Mouse (Mus musculus) MEL (cell line): ENCODE measurements around the gene Otogl. TPM values are rescaled to one million over a fixed set of nuclear protein-coding genes. Genes with fewer than 3 reads are reported as not detected.

Experiments used
- DNase-seq: peaks from one replicate; pipeline ENCODE4 v3.0.0; 2011; ENCODE audit warnings: low read depth, low spot score
- H3K27ac ChIP-seq: 2 replicates; pipeline ENCODE4 v1.5.1; 2012; ENCODE audit warnings: low read depth, mild to moderate bottlenecking, control low read depth, low read length, moderate library complexity; ENCODE audit not compliant: control insufficient read depth
- H3K27me3 ChIP-seq, 2 experiments: fragments of 150-350 bp in 1 of 2; sonication (generic) in 1 of 2; 2 replicates each; pipeline ENCODE4 v1.6.1; 2012; ENCODE audit warnings: low read length in 2 of 2, mild to moderate bottlenecking in 2 of 2, improper control_type of control experiment in 1 of 2, moderate library complexity in 1 of 2; ENCODE audit not compliant: insufficient read depth in 2 of 2, control insufficient read depth in 1 of 2
- H3K36me3 ChIP-seq, 2 experiments: 2 replicates each; pipeline ENCODE4 v1.6.1; 2012 to 2014; ENCODE audit warnings: low read length in 2 of 2, improper control_type of control experiment in 1 of 2, inconsistent platforms in 1 of 2, mild to moderate bottlenecking in 1 of 2; ENCODE audit not compliant: insufficient read depth in 2 of 2, control insufficient read depth in 1 of 2
- H3K4me1 ChIP-seq, 2 experiments: fragments of 150-350 bp in 1 of 2; sonication (generic) in 1 of 2; 2 replicates each; pipeline ENCODE4 v1.6.1; 2012; ENCODE audit warnings: low read length in 2 of 2, improper control_type of control experiment in 1 of 2, mild to moderate bottlenecking in 1 of 2; ENCODE audit not compliant: insufficient read depth in 2 of 2, control insufficient read depth in 1 of 2
- H3K4me3 ChIP-seq, 2 experiments: fragments of 150-350 bp in 1 of 2; sonication (generic) in 1 of 2; 2 replicates each; pipeline ENCODE4 v1.5.1; 2012; ENCODE audit warnings: low read depth in 2 of 2, low read length in 2 of 2, mild to moderate bottlenecking in 2 of 2, moderate library complexity in 2 of 2, control low read depth in 1 of 2, improper control_type of control experiment in 1 of 2; ENCODE audit not compliant: control insufficient read depth in 1 of 2, insufficient read depth in 1 of 2
- H3K79me2 ChIP-seq: 2 replicates; pipeline ENCODE4 v1.6.1; 2012; ENCODE audit warnings: mild to moderate bottlenecking, low read length, moderate library complexity; ENCODE audit not compliant: control insufficient read depth, poor library complexity, insufficient read depth
- H3K9ac ChIP-seq: 2 replicates; pipeline ENCODE4 v1.6.1; 2012; ENCODE audit warnings: low read depth, mild to moderate bottlenecking, control low read depth, low read length, moderate library complexity; ENCODE audit not compliant: control insufficient read depth, poor library complexity, severe bottlenecking
- H3K9me3 ChIP-seq: fragments of 150-350 bp; sonication (generic); replicated peaks from 2 replicates; pipeline ENCODE4 v1.6.1; 2012; ENCODE audit warnings: mild to moderate bottlenecking, low read length, improper control_type of control experiment, moderate library complexity; ENCODE audit not compliant: insufficient read depth
- BHLHE40 ChIP-seq: IDR thresholded peaks from 2 replicates; pipeline ENCODE4 v1.6.1; 2012; ENCODE audit warnings: low read depth, mild to moderate bottlenecking, inconsistent platforms, low read length, improper control_type of control experiment, borderline replicate concordance
- CHD1 ChIP-seq: IDR thresholded peaks from 2 replicates; pipeline ENCODE4 v1.6.1; 2012; ENCODE audit warnings: low read depth, mild to moderate bottlenecking, inconsistent platforms, low read length, improper control_type of control experiment
- CHD2 ChIP-seq: IDR thresholded peaks from 2 replicates; pipeline ENCODE4 v1.6.1; 2011; ENCODE audit warnings: low read length, improper control_type of control experiment
- E2F4 ChIP-seq: IDR thresholded peaks from 2 replicates; pipeline ENCODE4 v1.6.1; 2011; ENCODE audit warnings: low read depth, low read length, improper control_type of control experiment, borderline replicate concordance
- EP300 ChIP-seq, 2 experiments: IDR thresholded peaks; 2 replicates each; pipeline ENCODE4 v1.6.1; 2011; ENCODE audit warnings: improper control_type of control experiment in 2 of 2, low read length in 2 of 2, low read depth in 1 of 2, mild to moderate bottlenecking in 1 of 2
- ETS1 ChIP-seq: IDR thresholded peaks from 2 replicates; pipeline ENCODE4 v1.6.1; 2012; ENCODE audit warnings: low read depth, mild to moderate bottlenecking, inconsistent platforms, low read length, improper control_type of control experiment, moderate library complexity
- MAX ChIP-seq: IDR thresholded peaks from 2 replicates; pipeline ENCODE4 v1.6.1; 2011; ENCODE audit warnings: low read length, improper control_type of control experiment
- MEF2A ChIP-seq: IDR thresholded peaks from 2 replicates; pipeline ENCODE4 v1.6.1; 2014; ENCODE audit warnings: low read depth, mild to moderate bottlenecking, inconsistent platforms, low read length, improper control_type of control experiment; ENCODE audit not compliant: poor library complexity, insufficient replicate concordance, severe bottlenecking; ENCODE audit errors: extremely low read depth
- MXI1 ChIP-seq: IDR thresholded peaks from 2 replicates; pipeline ENCODE4 v1.6.1; 2011; ENCODE audit warnings: mild to moderate bottlenecking, low read depth, low read length, improper control_type of control experiment
- NRF1 ChIP-seq: IDR thresholded peaks from 2 replicates; pipeline ENCODE4 v1.6.1; 2014; ENCODE audit warnings: low read depth, mild to moderate bottlenecking, inconsistent platforms, low read length, improper control_type of control experiment, moderate library complexity; ENCODE audit not compliant: poor library complexity, insufficient read depth, severe bottlenecking
- POLR2A ChIP-seq, 2 experiments: IDR thresholded peaks; 2 replicates each; pipeline ENCODE4 v1.6.1; 2011 to 2012; ENCODE audit warnings: low read length in 2 of 2, mild to moderate bottlenecking in 2 of 2, control low read depth in 1 of 2, improper control_type of control experiment in 1 of 2, low read depth in 1 of 2, moderate library complexity in 1 of 2; ENCODE audit not compliant: control insufficient read depth in 1 of 2, insufficient read depth in 1 of 2, poor library complexity in 1 of 2
- POLR2AphosphoS5 ChIP-seq: IDR thresholded peaks from 2 replicates; pipeline ENCODE4 v1.6.1; 2012; ENCODE audit warnings: low read depth, borderline replicate concordance, mild to moderate bottlenecking, inconsistent platforms, low read length, moderate library complexity, mixed read lengths
- RAD21 ChIP-seq: IDR thresholded peaks from 2 replicates; pipeline ENCODE4 v1.6.1; 2011; ENCODE audit warnings: mild to moderate bottlenecking, low read depth, low read length, improper control_type of control experiment
- RCOR1 ChIP-seq: IDR thresholded peaks from 2 replicates; pipeline ENCODE4 v1.6.1; 2012; ENCODE audit warnings: low read depth, mild to moderate bottlenecking, inconsistent platforms, low read length, improper control_type of control experiment
- SIN3A ChIP-seq: IDR thresholded peaks from 2 replicates; pipeline ENCODE4 v1.6.1; 2012; ENCODE audit warnings: low read length, improper control_type of control experiment, inconsistent platforms
- SMC3 ChIP-seq: IDR thresholded peaks from 2 replicates; pipeline ENCODE4 v1.6.1; 2011; ENCODE audit warnings: low read depth, low read length, improper control_type of control experiment
- TAL1 ChIP-seq: IDR thresholded peaks from 2 replicates; pipeline ENCODE4 v1.6.1; 2012; ENCODE audit warnings: mild to moderate bottlenecking, inconsistent platforms, low read length, moderate library complexity, mixed read lengths
- TCF12 ChIP-seq: IDR thresholded peaks from 2 replicates; pipeline ENCODE4 v1.6.1; 2014; ENCODE audit warnings: low read depth, mild to moderate bottlenecking, inconsistent platforms, low read length, improper control_type of control experiment, moderate library complexity
- UBTF ChIP-seq: IDR thresholded peaks from 2 replicates; pipeline ENCODE4 v1.6.1; 2012; ENCODE audit warnings: low read depth, mild to moderate bottlenecking, inconsistent platforms, low read length, improper control_type of control experiment, moderate library complexity, borderline replicate concordance; ENCODE audit not compliant: insufficient read depth
- USF1 ChIP-seq: IDR thresholded peaks from 2 replicates; pipeline ENCODE4 v1.6.1; 2014; ENCODE audit warnings: low read depth, mild to moderate bottlenecking, inconsistent platforms, low read length, improper control_type of control experiment, moderate library complexity
- USF2 ChIP-seq, 2 experiments: IDR thresholded peaks; 2 replicates each; pipeline ENCODE4 v1.6.1; 2011 to 2012; ENCODE audit warnings: improper control_type of control experiment in 2 of 2, low read length in 2 of 2, borderline replicate concordance in 1 of 2, inconsistent platforms in 1 of 2, low read depth in 1 of 2, mild to moderate bottlenecking in 1 of 2; ENCODE audit not compliant: insufficient read depth in 1 of 2
- ZC3H11A ChIP-seq: IDR thresholded peaks from 2 replicates; pipeline ENCODE4 v1.6.1; 2012; ENCODE audit warnings: low read depth, mild to moderate bottlenecking, inconsistent platforms, low read length, improper control_type of control experiment
- ZNF384 ChIP-seq: IDR thresholded peaks from 2 replicates; pipeline ENCODE4 v1.6.1; 2012; ENCODE audit warnings: low read depth, mild to moderate bottlenecking, inconsistent platforms, low read length, improper control_type of control experiment
- polyA plus RNA-seq, 2 experiments: library from polyadenylated mRNA; stranded (reverse) in 1 of 2; unstranded in 1 of 2; fragments of >175 nt in 1 of 2; fragments of >200 nt in 1 of 2; gene quantifications; 2 replicates each; pipeline versions ENCODE4 v1.2.1 to v1.2.4; 2012; ENCODE audit warnings: low replicate concordance in 2 of 2, low read depth in 1 of 2; ENCODE audit not compliant: insufficient read length in 2 of 2, insufficient read depth in 1 of 2, missing spikeins in 1 of 2
- total RNA-seq: library from RNA; depleted of rRNA; stranded (reverse); fragments of 300-350 nt; gene quantifications from 2 replicates; pipeline ENCODE4 v1.2.3, GENCODE M21; 2012

Gene Otogl
- total and polyA plus RNA-seq, 3 experiments, result not detected

GRCm38 (mm10) chr10:107860235-107860917 lies 51.6 kb downstream of the Otogl start:
- no peak overlapping the region for H3K27ac ChIP-seq
- no peaks in the 10 kb centered on the region for H3K79me2 ChIP-seq
- H3K4me3 ChIP-seq, result no peak overlapping the region
- no peaks in the 10 kb centered on the region for H3K4me1 ChIP-seq
- no peak overlapping the region for H3K9ac ChIP-seq
- no peaks in the 10 kb centered on the region for H3K27me3 ChIP-seq
- DNase-seq, result no peak
- no peak for TF ChIP-seq NRF1
- TF ChIP-seq MXI1, result no peak
- no peak for TF ChIP-seq E2F4
- TF ChIP-seq CHD1, result no peak
- no peak for TF ChIP-seq TCF12
- TF ChIP-seq, all 39 proteins: peak for 0
- H3K36me3 ChIP-seq, result no peaks in the 10 kb centered on the region
- no peaks in the 10 kb centered on the region for H3K9me3 ChIP-seq

- Histone ChIP-seq H3K4me3 (no peak overlapping the region), H3K79me2 (no peaks in the 10 kb centered on the region), H3K4me1 (no peaks in the 10 kb centered on the region), H3K9ac (no peak overlapping the region), H3K27ac (no peak overlapping the region), H3K36me3 (no peaks in the 10 kb centered on the region), H3K27me3 (no peaks in the 10 kb centered on the region), H3K9me3 (no peaks in the 10 kb centered on the region)
- DNase-seq, result no peak
- no peak for TF ChIP-seq USF1
- TF ChIP-seq RCOR1, result no peak
- TF ChIP-seq BHLHE40, result no peak
- TF ChIP-seq ETS1, result no peak
- TF ChIP-seq USF2 (IDR thresholded peaks at IDR 0.05; ENCODE audit: borderline replicate concordance in 1 of 2, insufficient read depth in 1 of 2, low read depth in 1 of 2, low read length in 2 of 2), result no peak
- no peak for TF ChIP-seq EP300 (IDR thresholded peaks at IDR 0.05; ENCODE audit: low read depth in 1 of 2, low read length in 2 of 2)
- no peak for TF ChIP-seq NRF1
- TF ChIP-seq RAD21, result no peak
- TF ChIP-seq SIN3A, result no peak
Measured at GRCm38 (mm10) chr10:107859220-107859619, 52.7 kb downstream of the Otogl start.

GRCm38 (mm10) chr10:107858684-107859083 lies 53.2 kb downstream of the Otogl start:
- peak; percentile 47 for DNase-seq
- no peaks in the 10 kb centered on the region for H3K79me2 ChIP-seq
- H3K36me3 ChIP-seq, result no peaks in the 10 kb centered on the region
- H3K9me3 ChIP-seq, result no peaks in the 10 kb centered on the region
- no peak overlapping the region for H3K9ac ChIP-seq
- H3K27ac ChIP-seq, result no peak overlapping the region
- H3K4me1 ChIP-seq, result no peaks in the 10 kb centered on the region
- H3K4me3 ChIP-seq, result no peak overlapping the region
- no peaks in the 10 kb centered on the region for H3K27me3 ChIP-seq
- TF ChIP-seq ZNF384 (no peak), SMC3 (peak; percentile 61), USF2 (IDR thresholded peaks at IDR 0.05; ENCODE audit: borderline replicate concordance in 1 of 2, insufficient read depth in 1 of 2, low read depth in 1 of 2, low read length in 2 of 2) (no peak), POLR2AphosphoS5 (no peak), MEF2A (no peak), UBTF (no peak), RAD21 (peak; percentile 75), POLR2A (IDR thresholded peaks at IDR 0.05; ENCODE audit: control insufficient read depth in 1 of 2, insufficient read depth in 1 of 2, low read depth in 1 of 2, low read length in 2 of 2, poor library complexity in 1 of 2) (no peak), TAL1 (no peak), NRF1 (no peak), SIN3A (no peak), RCOR1 (no peak), E2F4 (no peak), ZC3H11A (peak; percentile 61), CHD2 (no peak), MAX (no peak)
